Mouse (Mus musculus): ENCODE data around the gene Ppp1r14a. TPM values are rescaled to one million over a fixed set of nuclear protein-coding genes. Genes with fewer than 3 reads are reported as not detected.

Gene Ppp1r14a
- polyA plus RNA-seq, 1 experiment from 2014 or later = 56.7 TPM

DNA sequence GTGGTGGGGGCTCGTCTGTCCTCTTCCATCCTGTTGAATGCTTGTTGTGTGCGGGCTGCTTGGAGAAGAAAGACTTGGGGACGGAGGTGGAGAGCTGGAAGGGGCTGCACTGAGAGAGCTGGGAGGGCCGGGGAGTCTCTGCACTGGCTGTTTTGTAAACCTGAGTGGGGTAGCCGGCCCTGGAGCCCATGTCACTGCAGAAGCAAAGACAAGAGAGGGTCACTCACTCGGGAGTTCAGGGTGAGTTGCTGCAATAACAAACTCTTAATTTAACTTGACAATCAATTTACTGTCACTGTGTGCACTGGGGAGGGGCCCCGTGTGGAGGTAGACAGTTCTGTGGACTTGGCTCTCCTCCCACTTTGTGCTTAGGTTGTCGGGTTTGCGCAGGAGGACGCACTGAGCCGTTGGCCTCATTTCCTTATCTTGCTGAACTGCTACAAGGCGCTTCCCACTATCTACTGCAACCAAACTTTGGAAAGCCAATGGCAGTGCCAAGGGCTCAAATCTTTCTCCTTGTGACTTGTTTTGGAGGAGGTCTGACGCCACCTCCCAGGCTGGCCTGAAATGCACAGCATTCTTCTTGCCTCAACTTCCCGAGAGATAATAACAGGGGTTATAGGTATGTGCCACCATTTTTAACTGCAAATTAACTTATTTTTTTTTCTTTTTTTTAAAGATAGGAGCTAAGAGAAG lies 50.0 kb downstream of the Ppp1r14a start:
- Histone ChIP-seq H3K4me1 (no peaks in the 10 kb centered on the region), H3K9me3 (no peaks in the 10 kb centered on the region), H3K27me3 (replicated peaks) (no peaks in the 10 kb centered on the region), H3K27ac (no peak overlapping the region), H3K9ac (no peak overlapping the region), H3K4me2 (no peak overlapping the region; the same call in 1 of the 2 replicates), H3K36me3 (peaks cover 16% of the 10 kb centered on the region; the same call in 1 of the 2 replicates), H3K4me3 (replicated peaks) (no peak overlapping the region)
- ATAC-seq (ENCODE audit: insufficient read depth, low FRiP score, low read depth) = peak; percentile 53; the same call in 1 of the 2 replicates
- WGBS = 61% methylated on average over 14 of the region's 14 CpGs

DNA sequence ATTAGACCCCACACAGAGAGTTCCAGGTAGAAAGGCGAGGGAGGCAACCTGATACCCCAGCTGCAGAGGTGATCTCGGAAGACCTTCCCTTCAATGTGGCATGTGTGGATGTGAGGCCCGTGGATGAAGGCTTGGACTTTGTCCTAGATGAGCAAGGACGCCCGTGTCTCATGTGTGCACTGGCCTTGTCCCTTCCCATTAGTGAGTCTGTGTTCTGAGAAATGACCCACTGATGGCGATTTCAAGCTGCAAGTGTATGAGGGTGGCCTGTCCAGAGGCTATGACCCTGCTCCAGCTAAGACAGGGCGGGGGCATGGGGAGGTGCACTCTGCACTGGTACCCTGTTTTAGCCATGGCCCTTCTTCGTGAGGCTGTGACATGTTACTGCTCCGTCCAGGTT lies 51.1 kb downstream of the Ppp1r14a start:
- H3K36me3 ChIP-seq = peaks cover 16% of the 10 kb centered on the region; the same call in 1 of the 2 replicates
- H3K9ac ChIP-seq = no peak overlapping the region
- no peak overlapping the region for H3K4me2 ChIP-seq
- ATAC-seq (ENCODE audit: insufficient read depth, low FRiP score, low read depth) = no peak
- no peaks in the 10 kb centered on the region for H3K9me3 ChIP-seq
- no peaks in the 10 kb centered on the region for H3K27me3 ChIP-seq (replicated peaks)
- H3K4me1 ChIP-seq = no peaks in the 10 kb centered on the region
- 85% methylated on average over 9 of the region's 9 CpGs for WGBS
- H3K4me3 ChIP-seq (replicated peaks) = no peak overlapping the region
- H3K27ac ChIP-seq = no peak overlapping the region

DNA sequence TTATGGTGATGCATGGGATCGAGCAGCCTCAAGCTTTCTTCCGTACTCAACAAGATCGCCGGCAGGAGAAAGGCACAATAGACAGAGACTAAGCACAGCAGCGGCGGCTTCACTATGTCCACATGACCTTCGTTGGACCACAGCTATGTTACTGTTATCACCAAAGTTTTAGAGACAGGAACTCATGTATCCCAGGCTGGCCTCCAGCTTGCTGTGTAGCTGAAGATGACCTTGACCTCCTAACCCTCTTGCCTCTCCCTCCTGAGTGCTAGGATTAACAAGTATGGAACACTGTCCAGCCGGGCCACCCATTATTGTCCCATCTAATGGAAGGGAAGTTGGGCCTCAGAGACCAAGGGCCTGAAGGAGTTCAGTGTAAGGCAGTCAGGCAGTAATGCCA lies 51.7 kb downstream of the Ppp1r14a start:
- no peaks in the 10 kb centered on the region for H3K9me3 ChIP-seq
- no peak overlapping the region for H3K4me2 ChIP-seq
- no peak for ATAC-seq (ENCODE audit: insufficient read depth, low FRiP score, low read depth)
- H3K36me3 ChIP-seq = peaks cover 16% of the 10 kb centered on the region; the same call in 1 of the 2 replicates
- H3K4me1 ChIP-seq = no peaks in the 10 kb centered on the region
- H3K4me3 ChIP-seq (replicated peaks) = no peak overlapping the region
- WGBS = 88% methylated on average over 8 of the region's 8 CpGs
- H3K27ac ChIP-seq = no peak overlapping the region
- no peaks in the 10 kb centered on the region for H3K27me3 ChIP-seq (replicated peaks)
- H3K9ac ChIP-seq = no peak overlapping the region

DNA sequence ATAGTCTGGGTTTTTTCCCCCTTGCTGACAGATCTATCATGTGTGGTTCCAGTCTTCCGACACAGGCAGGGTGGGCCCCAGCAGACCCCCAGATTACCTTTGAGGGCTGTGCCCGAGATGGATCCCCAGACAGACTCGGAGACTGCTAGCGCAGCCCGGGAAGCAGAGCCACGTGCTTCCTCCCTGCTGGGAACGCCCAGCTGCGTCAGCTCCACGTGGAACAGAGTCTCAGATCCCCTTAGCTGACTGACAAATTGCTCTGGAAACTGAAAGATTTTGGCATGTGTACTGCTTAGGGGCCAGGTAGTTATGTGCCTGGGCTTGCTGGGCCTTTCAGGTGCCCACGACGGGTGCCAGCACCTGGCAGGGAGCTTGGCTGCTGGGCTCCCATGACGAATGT lies 52.6 kb downstream of the Ppp1r14a start:
- H3K4me1 ChIP-seq = no peaks in the 10 kb centered on the region
- H3K9ac ChIP-seq = no peak overlapping the region
- no peak; the same call in 1 of the 2 replicates for ATAC-seq (ENCODE audit: insufficient read depth, low FRiP score, low read depth)
- 59% methylated on average over 12 of the region's 12 CpGs for WGBS
- H3K4me3 ChIP-seq (replicated peaks) = no peak overlapping the region
- H3K27me3 ChIP-seq (replicated peaks) = no peaks in the 10 kb centered on the region
- H3K36me3 ChIP-seq = peaks cover 14% of the 10 kb centered on the region
- no peak overlapping the region for H3K4me2 ChIP-seq
- H3K9me3 ChIP-seq = no peaks in the 10 kb centered on the region
- H3K27ac ChIP-seq = no peak overlapping the region

DNA sequence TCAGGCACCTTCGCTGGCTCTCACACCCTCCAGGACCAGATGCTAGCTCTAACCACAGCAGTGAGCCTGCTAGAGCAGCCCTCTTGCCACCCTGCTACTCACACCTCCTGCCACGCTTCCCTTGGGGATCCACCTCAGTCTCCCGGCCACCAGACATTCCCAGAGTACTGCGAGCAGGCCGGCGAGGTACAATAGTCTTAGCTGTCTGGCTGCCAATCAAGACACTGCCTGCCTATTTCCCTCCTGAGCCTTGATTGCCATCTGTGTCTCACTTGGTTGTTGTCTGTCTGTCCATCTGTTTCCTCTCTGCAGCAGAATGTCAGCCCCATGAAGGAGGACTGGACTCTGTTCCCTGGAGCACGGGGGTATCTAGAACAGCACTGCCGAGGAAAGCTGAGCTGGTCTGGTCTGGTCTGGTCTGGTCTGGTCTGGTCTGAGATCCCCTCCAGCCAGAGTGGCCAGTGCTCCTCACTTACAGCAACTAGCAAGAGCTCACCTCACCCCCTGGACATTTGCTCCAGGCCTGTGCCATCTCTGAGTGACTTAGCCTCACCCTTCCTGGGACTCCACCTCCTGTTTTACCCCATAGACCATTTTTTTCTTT lies 53.5 kb downstream of the Ppp1r14a start:
- no peak for ATAC-seq (ENCODE audit: insufficient read depth, low FRiP score, low read depth)
- 56% methylated on average over 8 of the region's 8 CpGs for WGBS
- no peak overlapping the region; the same call in 1 of the 2 replicates for H3K27ac ChIP-seq
- H3K9ac ChIP-seq = no peak overlapping the region
- no peak overlapping the region for H3K4me3 ChIP-seq (replicated peaks)
- H3K9me3 ChIP-seq = no peaks in the 10 kb centered on the region
- H3K4me2 ChIP-seq = no peak overlapping the region
- H3K36me3 ChIP-seq = peaks cover 17% of the 10 kb centered on the region
- H3K27me3 ChIP-seq (replicated peaks) = no peaks in the 10 kb centered on the region
- no peaks in the 10 kb centered on the region for H3K4me1 ChIP-seq

Other genes starting within 250 kb of the Ppp1r14a start
- gene Ryr1, start 164.1 kb upstream of the Ppp1r14a start, polyA plus RNA-seq (2015; fragmentation: Nextera tagmentation; extraction: Ambion mirVana) = 0.30 and 0.76 TPM in 2 replicates
- gene Rasgrp4, start 154.5 kb upstream of the Ppp1r14a start, polyA plus RNA-seq (2015; fragmentation: Nextera tagmentation; extraction: Ambion mirVana) = 0.75 and 0.76 TPM in 2 replicates
- gene Fam98c, start 133.1 kb upstream of the Ppp1r14a start, polyA plus RNA-seq (2015; fragmentation: Nextera tagmentation; extraction: Ambion mirVana) = 24.8 and 26.7 TPM in 2 replicates
- gene Ggn, start 119.1 kb upstream of the Ppp1r14a start, polyA plus RNA-seq (2015; fragmentation: Nextera tagmentation; extraction: Ambion mirVana) = 0.42 and 0.66 TPM in 2 replicates
- 1.9 and 2.2 TPM in 2 replicates for gene Spred3, start 118.9 kb upstream of the Ppp1r14a start, polyA plus RNA-seq (2015; fragmentation: Nextera tagmentation; extraction: Ambion mirVana)
- gene Psmd8, start 108.6 kb upstream of the Ppp1r14a start, polyA plus RNA-seq (2015; fragmentation: Nextera tagmentation; extraction: Ambion mirVana) = 225 and 237 TPM in 2 replicates
- 0.60 and 1.2 TPM in 2 replicates for gene Catsperg1, start 75.3 kb upstream of the Ppp1r14a start, polyA plus RNA-seq (2015; fragmentation: Nextera tagmentation; extraction: Ambion mirVana)
- 1.6 and 1.9 TPM in 2 replicates for gene Kcnk6, start 56.8 kb upstream of the Ppp1r14a start, polyA plus RNA-seq (2015; fragmentation: Nextera tagmentation; extraction: Ambion mirVana)
- gene Yif1b, start 51.0 kb upstream of the Ppp1r14a start, polyA plus RNA-seq (2015; fragmentation: Nextera tagmentation; extraction: Ambion mirVana) = 83.7 and 85.8 TPM in 2 replicates
- 67.4 and 70.6 TPM in 2 replicates for gene 2200002D01Rik, start 40.8 kb upstream of the Ppp1r14a start, polyA plus RNA-seq (2015; fragmentation: Nextera tagmentation; extraction: Ambion mirVana)
- 525 and 574 TPM in 2 replicates for gene Spint2, start 7.4 kb upstream of the Ppp1r14a start, polyA plus RNA-seq (2015; fragmentation: Nextera tagmentation; extraction: Ambion mirVana)
- gene Dpf1, start 14.6 kb downstream of the Ppp1r14a start, polyA plus RNA-seq (2015; fragmentation: Nextera tagmentation; extraction: Ambion mirVana) = 7.6 and 8.2 TPM in 2 replicates
- gene Sipa1l3, start 229.3 kb downstream of the Ppp1r14a start, polyA plus RNA-seq (2015; fragmentation: Nextera tagmentation; extraction: Ambion mirVana) = 22.0 and 31.3 TPM in 2 replicates